7 mouse cellular contexts compared by ENCODE assay signal in the genomic region with DNA sequence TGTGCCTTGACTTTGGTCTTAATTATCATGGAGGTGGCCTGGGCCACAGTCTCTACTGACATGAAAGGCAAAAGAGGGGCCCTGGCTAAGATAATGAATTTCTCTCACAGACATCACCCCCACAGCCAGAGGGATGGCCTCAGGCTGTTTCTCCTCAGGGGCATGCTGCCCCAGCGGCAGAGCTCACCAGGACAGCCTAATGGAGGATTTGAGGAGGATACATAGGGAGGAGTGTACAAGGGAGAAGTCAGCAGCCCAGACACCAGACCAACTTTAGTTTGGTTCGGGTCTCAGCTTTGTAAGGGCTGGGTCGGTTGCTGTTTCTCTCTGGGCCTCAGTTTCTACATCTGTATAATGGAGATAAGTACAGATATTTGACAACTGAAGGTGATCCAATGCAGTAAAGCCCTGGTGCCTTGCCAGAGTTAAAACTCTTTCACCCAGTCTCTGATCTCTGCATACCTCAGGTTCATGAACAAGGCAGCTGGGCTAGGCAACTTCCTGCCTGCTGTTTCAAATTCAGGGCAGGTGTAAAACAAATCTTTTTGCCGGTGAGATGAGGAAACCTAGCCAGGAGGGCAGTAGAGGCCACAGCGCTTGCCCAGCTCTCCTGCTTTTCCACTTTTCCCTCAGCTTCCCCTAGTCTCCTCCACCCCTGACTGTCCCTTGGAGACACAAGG. TPM values are rescaled to one million over a fixed set of nuclear protein-coding genes. Genes with fewer than 3 reads are reported as not detected.
A peak's percentile ranks its signal among the peaks of the same experiment; 100 is the strongest.
DNase-seq lines count a peak whose midpoint lies in the region; ATAC-seq and TF ChIP-seq lines count a peak whose summit lies in the region.

No protein-coding gene starts in this region.

- no peak overlapping the region for H3K9ac ChIP-seq in kidney, postnatal 0 days (ENCODE audit: low read depth, low read length)
- peak overlapping the region; percentile 58; the same call in 1 of the 2 replicates for H3K9ac ChIP-seq in stomach, embryonic 16.5 days (ENCODE audit: low read length)

- H3K4me2 ChIP-seq in kidney, postnatal 0 days (ENCODE audit: low read length): no peak overlapping the region
- H3K4me2 ChIP-seq in stomach, embryonic 16.5 days (ENCODE audit: low read depth, low read length): peak overlapping the region; percentile 40

- H3K9me3 ChIP-seq in kidney, postnatal 0 days (replicated peaks; ENCODE audit: low read length): no peaks in the 10 kb centered on the region
- H3K9me3 ChIP-seq in limb, embryonic 10.5 days (replicated peaks): no peaks in the 10 kb centered on the region
- H3K9me3 ChIP-seq in stomach, embryonic 16.5 days (replicated peaks; ENCODE audit: control insufficient read depth, low read length): no peaks in the 10 kb centered on the region

- TF ChIP-seq CTCF in kidney, postnatal 0 days (IDR thresholded peaks at IDR 0.05; ENCODE audit: low read depth): no peak

- no peak overlapping the region for H3K4me3 ChIP-seq in kidney, postnatal 0 days (replicated peaks; ENCODE audit: low read depth, low read length)
- H3K4me3 ChIP-seq in brown adipose tissue, adult 24 weeks (ENCODE audit: insufficient read depth, low read depth, low read length): peak overlapping the region; percentile 44
- H3K4me3 ChIP-seq in limb, embryonic 10.5 days: no peak overlapping the region
- peak overlapping the region; percentile 19 for H3K4me3 ChIP-seq in stomach, embryonic 16.5 days (replicated peaks; ENCODE audit: low read length)

- H3K36me3 ChIP-seq in kidney, postnatal 0 days (ENCODE audit: insufficient read depth, low read length): no peaks in the 10 kb centered on the region
- H3K36me3 ChIP-seq in limb, embryonic 10.5 days: no peaks in the 10 kb centered on the region
- no peaks in the 10 kb centered on the region for H3K36me3 ChIP-seq in stomach, embryonic 16.5 days (ENCODE audit: control insufficient read depth, insufficient read depth, low read length)

- no peaks in the 10 kb centered on the region for H3K27me3 ChIP-seq in kidney, postnatal 0 days (ENCODE audit: insufficient read depth, low read length)
- 0 out of 2 replicates have a peak, but pooled peaks cover 3% of the 10 kb centered on the region for H3K27me3 ChIP-seq in limb, embryonic 10.5 days (ENCODE audit: low read depth, poor library complexity, severe bottlenecking)
- no peaks in the 10 kb centered on the region for H3K27me3 ChIP-seq in stomach, embryonic 16.5 days (ENCODE audit: control insufficient read depth, insufficient read depth, low read length)

- H3K27ac ChIP-seq in kidney, postnatal 0 days: no peak overlapping the region
- H3K27ac ChIP-seq in brown adipose tissue, adult 24 weeks (replicated peaks; ENCODE audit: low read depth, low read length): 0 out of 2 replicates have a peak overlapping the region, but pooled peaks have one; percentile 3
- H3K27ac ChIP-seq in limb, embryonic 10.5 days: peak overlapping the region; percentile 83
- no peak overlapping the region; the same call in 1 of the 2 replicates for H3K27ac ChIP-seq in stomach, embryonic 16.5 days (ENCODE audit: low read length)

- ATAC-seq in kidney, postnatal 0 days (replicated peaks; ENCODE audit: low FRiP score, low read depth): 0 out of 2 replicates have a peak, but pooled peaks have one; percentile 33
- ATAC-seq in stomach, embryonic 16.5 days (ENCODE audit: insufficient read depth, low FRiP score): no peak; the same call in 1 of the 2 replicates
- ATAC-seq in frontal cortex, adult (ENCODE audit: low TSS enrichment): no peak

- 70% methylated on average over 5 of the region's 5 CpGs for WGBS in kidney, postnatal 0 days
- WGBS in limb, embryonic 10.5 days: 68% methylated on average over 5 of the region's 5 CpGs
- 69% methylated on average over 5 of the region's 5 CpGs for WGBS in stomach, embryonic 16.5 days

- H3K4me1 ChIP-seq in kidney, postnatal 0 days (replicated peaks; ENCODE audit: insufficient read depth, low read length): no peaks in the 10 kb centered on the region
- H3K4me1 ChIP-seq in brown adipose tissue, adult 24 weeks (ENCODE audit: control insufficient read depth, insufficient read depth, insufficient read length, low read length): no peaks in the 10 kb centered on the region
- H3K4me1 ChIP-seq in limb, embryonic 10.5 days: peaks cover 32% of the 10 kb centered on the region
- peaks cover 14% of the 10 kb centered on the region for H3K4me1 ChIP-seq in stomach, embryonic 16.5 days (ENCODE audit: control insufficient read depth, insufficient read depth, low read length)

- DNase-seq in kidney, postnatal 0 days (ENCODE audit: low spot score): no peak
- no peak for DNase-seq in kidney, postnatal 36 days
- DNase-seq in limb, embryonic 10.5 days (ENCODE audit: low spot score): no peak
- DNase-seq in frontal cortex, adult 2 months (ENCODE audit: extremely low spot score in 1 of 2, low spot score in 1 of 2): no peak

RNA-seq across cellular contexts. Expression of gene Pstpip1, which starts 0.9 kb away (rescaled TPM):
- 1.1 and 1.3 TPM in 2 replicates for polyA plus RNA-seq in kidney, postnatal 0 days (2015; fragmentation: Nextera tagmentation; extraction: Ambion mirVana)
- polyA plus RNA-seq in brown adipose tissue, adult 24 weeks (2012; ENCODE audit: insufficient read depth, insufficient read length, missing spikeins): 1.2 and 2.9 TPM in 2 replicates
- 0.64 and 0.90 TPM in 2 replicates for polyA plus RNA-seq in limb, embryonic 10.5 days (2016; fragmentation: Nextera tagmentation; extraction: Ambion mirVana)
- 2.4 and 2.6 TPM in 2 replicates for polyA plus RNA-seq in stomach, embryonic 16.5 days (2015; fragmentation: Nextera tagmentation; extraction: Ambion mirVana)
- polyA plus RNA-seq in frontal cortex, adult 2 months (2012; rRNA removed): 4.5 and 6.0 TPM in 2 replicates

RNA-seq across cellular contexts. Expression of gene Rcn2, which starts 49.0 kb away (rescaled TPM):
- 230 and 240 TPM in 2 replicates for polyA plus RNA-seq in kidney, postnatal 0 days (2015; fragmentation: Nextera tagmentation; extraction: Ambion mirVana)
- polyA plus RNA-seq in brown adipose tissue, adult 24 weeks (2012; ENCODE audit: insufficient read depth, insufficient read length, missing spikeins): 15.6 and 19.7 TPM in 2 replicates
- polyA plus RNA-seq in limb, embryonic 10.5 days (2016; fragmentation: Nextera tagmentation; extraction: Ambion mirVana): 243 and 274 TPM in 2 replicates
- polyA plus RNA-seq in stomach, embryonic 16.5 days (2015; fragmentation: Nextera tagmentation; extraction: Ambion mirVana): 158 and 168 TPM in 2 replicates
- 192 and 209 TPM in 2 replicates for polyA plus RNA-seq in frontal cortex, adult 2 months (2012; rRNA removed)

Comparison
In these comparisons a context has a peak if more than half of its experiments do, and no peak if none do; other contexts are left out.
1. H3K27ac ChIP-seq: peak in brown adipose tissue, adult 24 weeks (single experiment) and limb, embryonic 10.5 days (single experiment); none in kidney, postnatal 0 days (single experiment) and stomach, embryonic 16.5 days (single experiment).
2. H3K4me3 ChIP-seq: peak in brown adipose tissue, adult 24 weeks (single experiment) and stomach, embryonic 16.5 days (single experiment); none in kidney, postnatal 0 days (single experiment) and limb, embryonic 10.5 days (single experiment).